Mouse (Mus musculus) large intestine, adult 2 months (tissue): ENCODE measurements around the gene Olfr1000. TPM values are rescaled to one million over a fixed set of nuclear protein-coding genes. Genes with fewer than 3 reads are reported as not detected.
"Not testable (repeated sequence)": the region's sequence is repeated elsewhere in the genome, so short reads cannot be mapped to it uniquely, and the experiment has no call there.

ENCODE experiments used
- DNase-seq: peaks from one replicate; pipeline ENCODE4 v3.0.0-alpha.2; 2012; ENCODE audit warnings: low read depth, low spot score
- WGBS: fragments of 180-500 bp; shearing (Covaris S2); methylation state at CpG from one replicate; pipeline ENCODE4 v1.1.7; 2018; 5-methylcytosine and 5-hydroxymethylcytosine counted together
- polyA plus RNA-seq: library from polyadenylated mRNA; depleted of rRNA; stranded (reverse); fragments of >200 nt; gene quantifications from 2 replicates; pipeline ENCODE4 v1.2.3, GENCODE M21; 2012; rRNA removed

The Olfr1000 gene
- not detected in 2 replicates for polyA plus RNA-seq

GRCm38 (mm10) chr2:85611803-85612202, at the start of gene Olfr1000:
Gene Olfr1000 (minus strand): TSS chr2:85611903.
- 17% methylated on average over 1 of the region's 1 CpGs for WGBS
- DNase-seq: no peak

- 84% methylated on average over 1 of the region's 1 CpGs for WGBS
- DNase-seq: no peak
These were observed 38.9 kb upstream of the Olfr1000 start, which contains the start of gene Olfr1002 for GRCm38 (mm10) chr2:85650604-85651003. Gene Olfr1002 (minus strand): TSS chr2:85650704.

DNA sequence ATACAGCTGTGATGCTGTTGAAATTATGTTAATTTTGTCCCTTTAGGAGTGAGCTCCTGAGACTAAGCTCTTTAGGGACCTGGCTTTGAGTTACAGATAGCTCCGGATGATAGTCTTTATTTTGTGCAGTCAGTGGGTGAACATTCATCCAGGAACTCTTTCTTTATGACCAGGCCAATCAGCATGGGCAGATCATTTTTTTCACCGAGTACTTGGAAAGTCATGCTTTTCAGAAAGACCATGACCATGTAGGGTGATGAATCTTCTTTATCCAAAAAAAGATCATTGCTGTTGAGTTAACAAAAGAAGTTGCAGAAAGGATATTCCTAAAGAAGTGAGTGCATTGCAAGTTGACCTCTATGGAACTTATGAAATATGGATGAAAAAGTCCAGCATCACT, 23.1 kb downstream of the Olfr1000 start, which contains the start of gene Olfr998:
Gene Olfr998 (plus strand): TSS at position 301 of the 400 bp plus-strand sequence.
- DNase-seq: not testable (repeated sequence)
- WGBS: 81% methylated on average over 2 of the region's 2 CpGs

DNA sequence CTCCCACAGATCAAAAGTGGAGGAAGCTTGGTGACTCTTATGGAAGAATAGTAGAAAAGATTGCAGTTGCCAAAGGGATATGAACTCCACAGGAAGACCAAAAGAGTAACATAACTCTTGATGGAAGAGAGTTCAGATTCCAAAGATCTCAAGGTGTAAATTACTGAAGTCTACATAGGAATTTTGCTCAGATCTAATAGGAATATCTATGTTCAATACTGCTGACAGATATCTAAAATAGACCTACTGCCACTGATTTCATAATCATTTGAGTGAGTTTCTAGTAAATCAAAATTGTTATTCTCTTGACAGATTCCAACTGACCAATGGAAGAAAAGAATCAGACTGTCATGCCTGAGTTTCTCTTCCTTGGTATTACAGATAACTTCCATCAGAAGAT, 32.8 kb downstream of the Olfr1000 start, which contains the start of gene Olfr996:
Gene Olfr996 (plus strand): TSS at position 301 of the 400 bp plus-strand sequence.
- DNase-seq: no peak

DNA sequence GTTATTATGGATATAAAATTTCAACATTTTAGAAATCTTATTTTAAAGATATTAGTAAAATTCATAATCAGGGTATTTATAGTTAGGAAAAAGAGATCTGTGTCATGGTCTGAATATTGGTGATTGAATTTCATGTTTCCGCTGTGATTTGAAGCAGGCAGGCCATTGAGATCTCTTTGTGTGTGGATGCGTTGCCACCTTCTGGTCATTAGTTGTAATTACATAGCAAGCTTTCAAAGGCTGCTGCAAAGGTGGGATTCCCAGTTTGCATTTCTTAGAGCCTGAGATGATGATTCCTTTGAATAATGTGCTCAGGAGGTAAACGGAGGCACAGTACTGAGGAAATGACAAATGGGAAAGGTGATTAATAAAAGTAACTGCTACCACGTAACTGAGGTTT, 50.5 kb downstream of the Olfr1000 start:
- 22% methylated on average over 4 of the region's 4 CpGs for WGBS

DNA sequence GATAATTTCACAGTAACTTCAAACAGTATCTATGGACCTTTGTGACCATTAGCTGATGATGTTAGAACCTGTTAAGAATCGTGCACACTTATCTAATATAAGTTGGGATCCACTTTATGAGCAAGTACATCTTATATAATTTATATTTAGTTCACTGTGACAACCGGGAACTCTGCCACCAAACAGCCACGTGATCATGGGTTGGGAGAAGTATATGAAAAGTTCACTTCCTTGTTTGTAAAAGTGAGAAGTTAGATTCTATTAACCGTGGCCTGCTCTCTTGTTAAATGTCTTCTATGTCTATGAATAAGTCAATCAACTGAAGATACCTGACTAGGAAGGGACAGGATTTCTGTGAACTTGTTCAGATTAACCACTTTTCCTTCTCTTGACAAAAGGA, 51.5 kb downstream of the Olfr1000 start:
- DNase-seq: peak; percentile 54
- WGBS: 7% methylated on average over 4 of the region's 4 CpGs

More for the DNA sequence above, 50.5 kb downstream of the Olfr1000 start:
- peak; percentile 27 for DNase-seq

Other genes with a start within 250 kb of the Olfr1000 start
- not detected in 2 replicates for gene Olfr988, start 248.7 kb downstream of the Olfr1000 start, polyA plus RNA-seq
- gene Olfr992, start 202.4 kb downstream of the Olfr1000 start, polyA plus RNA-seq: not detected in 2 replicates
- not detected in 2 replicates for gene Olfr993, start 197.0 kb downstream of the Olfr1000 start, polyA plus RNA-seq
- not detected in 2 replicates for gene Olfr994, start 175.5 kb downstream of the Olfr1000 start, polyA plus RNA-seq
- not detected in 2 replicates for gene Olfr995, start 168.3 kb downstream of the Olfr1000 start, polyA plus RNA-seq
- gene 4833423E24Rik, start 92.9 kb downstream of the Olfr1000 start, polyA plus RNA-seq: not detected in 2 replicates
- not detected in 2 replicates for gene Olfr996, start 32.7 kb downstream of the Olfr1000 start, polyA plus RNA-seq
- not detected in 2 replicates for gene Olfr998, start 23.0 kb downstream of the Olfr1000 start, polyA plus RNA-seq
- gene Olfr1002, start 38.8 kb upstream of the Olfr1000 start, polyA plus RNA-seq: not detected in 2 replicates
- not detected in 2 replicates for gene Olfr154, start 52.6 kb upstream of the Olfr1000 start, polyA plus RNA-seq
- not detected in 2 replicates for gene Olfr1006, start 66.9 kb upstream of the Olfr1000 start, polyA plus RNA-seq
- gene Olfr1008, start 77.5 kb upstream of the Olfr1000 start, polyA plus RNA-seq: not detected in 2 replicates
- gene Olfr1009, start 103.5 kb upstream of the Olfr1000 start, polyA plus RNA-seq: not detected in 2 replicates
- not detected in 2 replicates for gene Olfr1012, start 150.9 kb upstream of the Olfr1000 start, polyA plus RNA-seq
- not detected in 2 replicates for gene Olfr1013, start 155.2 kb upstream of the Olfr1000 start, polyA plus RNA-seq
- not detected in 2 replicates for gene Olfr1014, start 160.8 kb upstream of the Olfr1000 start, polyA plus RNA-seq
- gene Olfr1015, start 170.1 kb upstream of the Olfr1000 start, polyA plus RNA-seq: not detected in 2 replicates
- gene Olfr1016, start 190.6 kb upstream of the Olfr1000 start, polyA plus RNA-seq: not detected in 2 replicates
- gene Olfr1018, start 206.6 kb upstream of the Olfr1000 start, polyA plus RNA-seq: not detected in 2 replicates
- gene Olfr1019, start 233.6 kb upstream of the Olfr1000 start, polyA plus RNA-seq: not detected in 2 replicates
- not detected in 2 replicates for gene Olfr1020, start 235.1 kb upstream of the Olfr1000 start, polyA plus RNA-seq